Mouse (Mus musculus) T-helper 17 cell (primary cell): ENCODE data around the gene Ninj2.

Experiments
- in situ Hi-C, 2 experiments: fragments of 300-600 bp; cut with MboI, MseI; formaldehyde crosslinking; loops; 1 replicate in 1 of 2; 2 replicates in 1 of 2; pipeline ENCODE4 v1.15.1; 2025; ENCODE audit warnings: high pct_unique_total_duplicates in 2 of 2

Gene Ninj2

GRCm38 (mm10) chr6:120091956-120092355, 1.2 kb upstream of the Ninj2 start:
- in situ Hi-C loops: no loop called here

GRCm38 (mm10) chr6:120094091-120094776, 1.1 kb downstream of the Ninj2 start:
- in situ Hi-C loops: no loop called here

- in situ Hi-C loops: no loop called here
Measured at GRCm38 (mm10) chr6:120095096-120095495, 1.9 kb downstream of the Ninj2 start.

- in situ Hi-C loops: no loop called here
Measured at GRCm38 (mm10) chr6:120095501-120095900, 2.4 kb downstream of the Ninj2 start.

GRCm38 (mm10) chr6:120099392-120099791, 6.2 kb downstream of the Ninj2 start:
- in situ Hi-C loops: no loop called here

- in situ Hi-C loops: loop anchor here in 1 of 2 experiments (5.0 to 10.0 kb wide), 2 partner anchors 56 to 81 kb away; no protein-coding TSS in a partner anchor
Measured at GRCm38 (mm10) chr6:120101221-120101620, 8.1 kb downstream of the Ninj2 start.

GRCm38 (mm10) chr6:120101996-120102395, 8.8 kb downstream of the Ninj2 start:
- in situ Hi-C loops: loop anchor here in 1 of 2 experiments (5.0 to 10.0 kb wide), 2 partner anchors 57 to 80 kb away; no protein-coding TSS in a partner anchor

- in situ Hi-C loops: loop anchor here in 1 of 2 experiments (5.0 to 10.0 kb wide), 2 partner anchors 58 to 79 kb away; no protein-coding TSS in a partner anchor
Measured at GRCm38 (mm10) chr6:120103104-120103503, 10.0 kb downstream of the Ninj2 start.

GRCm38 (mm10) chr6:120105055-120105454, 11.9 kb downstream of the Ninj2 start:
- in situ Hi-C loops: loop anchor here (5.0 to 10.0 kb wide), 2 partner anchors 48 to 60 kb away; no protein-coding TSS in a partner anchor

- in situ Hi-C loops: loop anchor here (5.0 to 10.0 kb wide), 2 partner anchors 50 to 63 kb away; no protein-coding TSS in a partner anchor
Measured at GRCm38 (mm10) chr6:120107586-120107985, 14.4 kb downstream of the Ninj2 start.

- in situ Hi-C loops: loop anchor here (5.0 to 10.0 kb wide), 2 partner anchors 51 to 63 kb away; no protein-coding TSS in a partner anchor
Measured at GRCm38 (mm10) chr6:120108061-120108460, 14.9 kb downstream of the Ninj2 start.

GRCm38 (mm10) chr6:120109173-120109572, 16.0 kb downstream of the Ninj2 start:
- in situ Hi-C loops: loop anchor here (5.0 to 10.0 kb wide), 2 partner anchors 52 to 64 kb away; no protein-coding TSS in a partner anchor

- in situ Hi-C loops: loop anchor here (5.0 to 10.0 kb wide), 2 partner anchors 53 to 65 kb away; no protein-coding TSS in a partner anchor
Measured at GRCm38 (mm10) chr6:120109932-120110331, 16.8 kb downstream of the Ninj2 start.

GRCm38 (mm10) chr6:120110738-120111409, 17.7 kb downstream of the Ninj2 start:
- in situ Hi-C loops: no loop called here

- in situ Hi-C loops: no loop called here
Measured at GRCm38 (mm10) chr6:120111410-120111783, 18.2 kb downstream of the Ninj2 start.

GRCm38 (mm10) chr6:120111984-120112803, 19.0 kb downstream of the Ninj2 start:
- in situ Hi-C loops: no loop called here

- in situ Hi-C loops: no loop called here
Measured at GRCm38 (mm10) chr6:120113856-120114255, 20.7 kb downstream of the Ninj2 start.

- in situ Hi-C loops: no loop called here
Measured at GRCm38 (mm10) chr6:120114271-120114670, 21.1 kb downstream of the Ninj2 start.

GRCm38 (mm10) chr6:120114698-120115097, 21.5 kb downstream of the Ninj2 start:
- in situ Hi-C loops: no loop called here

- in situ Hi-C loops: no loop called here
Measured at GRCm38 (mm10) chr6:120115443-120115842, 22.3 kb downstream of the Ninj2 start.

- in situ Hi-C loops: no loop called here
Measured at GRCm38 (mm10) chr6:120119824-120120223, 26.7 kb downstream of the Ninj2 start.
